Mouse (Mus musculus) left cerebral cortex, postnatal 14 days (tissue): ENCODE data around the gene Pla2g3. TPM values are rescaled to one million over a fixed set of nuclear protein-coding genes. Genes with fewer than 3 reads are reported as not detected.

ENCODE experiments used
- DNase-seq, 2 experiments: peaks; one replicate each; pipeline ENCODE4 v3.0.0; 2021 to 2022; ENCODE audit warnings: low spot score in 2 of 2, mixed read lengths in 1 of 2
- intact Hi-C: fragments of 180-260 bp; cut with DNase I; formaldehyde crosslinking; loops from one replicate; pipeline ENCODE4 v1.15.1; 2025
- total RNA-seq, 2 experiments: library from RNA; stranded (reverse); gene quantifications; 2 replicates each; pipeline ENCODE4 v1.2.3; 2021

The Pla2g3 gene
- total RNA-seq, 2 experiments from 2014 or later, result 3.6 to 7.2 TPM

- intact Hi-C loops, result no loop called here
- DNase-seq, result peak; percentile 53 to 58
Measured at GRCm38 (mm10) chr11:3483980-3484642, 4.0 kb upstream of the Pla2g3 start.

DNA sequence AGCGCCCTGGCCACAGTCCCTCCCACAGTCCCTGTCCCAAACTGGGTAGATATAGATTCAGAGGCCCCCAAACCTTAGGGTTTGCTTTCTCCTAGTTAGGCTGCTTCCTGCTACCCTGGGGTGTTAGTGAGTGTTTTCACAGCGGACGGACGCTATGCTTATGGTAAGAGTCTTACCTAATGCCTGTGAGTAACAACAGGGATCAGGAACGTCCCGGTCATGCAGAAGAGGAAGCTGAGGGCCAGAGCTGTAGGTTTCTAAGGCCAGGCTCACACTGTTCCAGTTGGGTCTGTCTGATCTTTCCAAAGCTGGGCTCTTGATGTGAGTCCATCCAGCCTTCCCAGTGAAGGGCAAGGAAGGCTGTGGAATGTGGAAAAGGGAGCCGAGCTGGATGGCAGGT lies 1.7 kb upstream of the Pla2g3 start:
- DNase-seq, result no peak
- intact Hi-C loops, result no loop called here

DNA sequence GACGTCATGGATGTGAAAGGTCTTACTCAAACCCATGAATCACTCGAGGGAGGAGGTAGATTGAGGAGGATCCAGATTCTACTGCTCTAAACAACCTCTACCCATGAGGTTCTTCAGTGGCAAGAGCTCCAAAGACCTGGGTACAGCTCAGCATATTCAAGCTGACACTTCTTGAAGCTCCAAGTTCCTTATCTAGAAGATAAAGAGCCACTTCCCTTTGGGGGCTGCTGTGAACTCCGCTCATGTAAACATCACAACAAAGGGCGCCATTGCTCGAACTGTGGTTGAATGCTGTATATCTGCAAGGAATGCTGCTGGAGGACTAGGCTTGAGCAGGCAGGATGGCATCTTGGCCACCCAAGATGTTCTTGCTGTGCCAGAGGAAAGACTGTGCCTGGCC lies 952 bp downstream of the Pla2g3 start:
- intact Hi-C loops, result no loop called here
- no peak for DNase-seq

- no peak for DNase-seq
- intact Hi-C loops, result no loop called here
Measured at GRCm38 (mm10) chr11:3492748-3493147, 4.7 kb downstream of the Pla2g3 start.

GRCm38 (mm10) chr11:3494857-3495256 lies 6.8 kb downstream of the Pla2g3 start:
- intact Hi-C loops, result no loop called here
- no peak for DNase-seq

- DNase-seq, result no peak
- intact Hi-C loops, result no loop called here
Measured at GRCm38 (mm10) chr11:3495496-3495895, 7.4 kb downstream of the Pla2g3 start.

- DNase-seq, result no peak
- intact Hi-C loops, result no loop called here
Measured at GRCm38 (mm10) chr11:3496756-3497155, 8.7 kb downstream of the Pla2g3 start.

GRCm38 (mm10) chr11:3497296-3497695 lies 9.2 kb downstream of the Pla2g3 start:
- intact Hi-C loops, result no loop called here
- no peak for DNase-seq

GRCm38 (mm10) chr11:3502057-3502456 lies 14.0 kb downstream of the Pla2g3 start:
- DNase-seq, result no peak
- intact Hi-C loops, result no loop called here

GRCm38 (mm10) chr11:3502459-3503072 lies 14.5 kb downstream of the Pla2g3 start:
- DNase-seq, result no peak
- intact Hi-C loops, result no loop called here

- DNase-seq, result no peak
- intact Hi-C loops, result no loop called here
Measured at GRCm38 (mm10) chr11:3503755-3504693, 15.9 kb downstream of the Pla2g3 start.

DNA sequence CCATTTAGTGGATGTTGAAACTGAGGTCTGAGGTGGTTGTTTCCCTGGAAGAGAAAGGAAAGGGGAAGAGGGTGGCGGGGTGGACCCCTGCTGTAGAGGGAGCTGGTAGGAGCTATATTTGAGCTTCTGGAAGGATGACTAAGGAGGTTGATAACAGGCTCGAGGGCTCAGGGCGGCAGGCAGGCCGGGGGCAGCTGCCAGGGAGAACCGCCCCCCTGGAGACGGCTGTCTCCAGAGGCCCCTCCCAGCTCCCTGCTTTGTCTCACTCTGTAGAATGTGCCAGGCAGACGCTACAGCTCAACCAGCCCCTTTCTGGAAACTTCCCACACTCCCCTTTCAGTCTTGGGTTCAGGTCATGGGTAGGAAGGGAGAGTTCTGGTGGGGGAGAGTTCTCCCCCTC lies 20.1 kb downstream of the Pla2g3 start:
- intact Hi-C loops, result no loop called here
- no peak for DNase-seq

GRCm38 (mm10) chr11:3509181-3510085 lies 21.3 kb downstream of the Pla2g3 start:
- no peak for DNase-seq
- intact Hi-C loops, result no loop called here

- DNase-seq, result no peak
- intact Hi-C loops, result no loop called here
Measured at GRCm38 (mm10) chr11:3510321-3510720, 22.2 kb downstream of the Pla2g3 start.

DNA sequence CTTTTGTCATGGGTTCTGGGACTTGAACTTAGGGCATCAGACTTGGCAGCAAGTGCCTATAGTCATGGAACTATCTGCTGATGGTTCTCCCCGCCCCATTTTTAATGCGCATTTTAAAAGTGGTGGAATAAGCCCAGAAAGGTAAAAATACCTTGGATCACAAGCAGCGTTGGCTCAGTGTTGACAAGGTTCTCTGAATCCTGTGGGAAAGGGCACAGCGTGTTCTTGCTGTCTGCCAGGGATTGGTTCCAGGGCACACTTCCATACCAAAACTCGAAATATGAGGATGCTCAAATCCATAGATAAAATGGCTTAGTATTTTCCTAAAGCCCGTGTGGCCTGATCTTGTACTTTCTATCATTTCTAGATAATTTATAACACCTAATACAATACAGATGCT lies 25.2 kb downstream of the Pla2g3 start:
- intact Hi-C loops, result no loop called here

DNA sequence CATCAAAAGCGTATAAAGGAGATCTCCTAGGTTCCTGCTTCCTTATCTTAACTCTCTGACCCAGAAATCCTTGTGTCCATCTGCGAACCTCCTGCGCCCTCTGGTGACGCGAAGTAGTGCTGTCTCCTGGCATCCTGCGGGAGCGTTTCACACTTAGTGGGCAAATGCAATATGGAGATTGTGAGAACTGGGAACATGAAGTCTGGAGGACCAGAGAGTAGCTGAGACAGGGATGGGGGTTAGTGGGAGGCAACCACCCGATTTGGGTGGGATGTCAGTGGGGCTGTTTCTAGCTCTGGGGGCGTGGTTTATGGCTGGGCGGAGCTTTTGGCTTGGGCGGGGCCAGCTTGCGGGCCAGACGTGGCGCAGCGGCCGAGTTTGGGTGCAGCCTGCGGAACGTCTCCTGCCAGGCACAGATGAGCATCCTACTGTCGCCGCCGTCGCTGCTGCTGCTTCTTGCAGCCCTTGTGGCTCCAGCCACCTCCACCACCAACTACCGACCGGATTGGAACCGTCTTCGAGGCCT lies 26.5 kb downstream of the Pla2g3 start, which contains the start of gene Selenom:
TSS of gene Selenom (plus strand) at position 156 of the 526 bp plus-strand sequence.
- intact Hi-C loops, result loop anchor here (1.0 to 5.0 kb wide), 2 partner anchors 42 to 127 kb away; no protein-coding TSS in a partner anchor
- peak; percentile 90 to 93 for DNase-seq

More for the DNA sequence above, 25.2 kb downstream of the Pla2g3 start:
- no peak for DNase-seq

- no peak for DNase-seq
- intact Hi-C loops, result loop anchor here (5.0 kb wide), 1 partner anchor 128 kb away; no protein-coding TSS in a partner anchor
Measured at GRCm38 (mm10) chr11:3515216-3515615, 27.1 kb downstream of the Pla2g3 start.

- intact Hi-C loops, result loop anchor here (5.0 kb wide), 1 partner anchor 128 kb away; no protein-coding TSS in a partner anchor
- DNase-seq, result no peak
Measured at GRCm38 (mm10) chr11:3515637-3516036, 27.6 kb downstream of the Pla2g3 start.

GRCm38 (mm10) chr11:3516121-3516520 lies 28.0 kb downstream of the Pla2g3 start:
- intact Hi-C loops, result loop anchor here (5.0 kb wide), 1 partner anchor 129 kb away; no protein-coding TSS in a partner anchor
- DNase-seq, result no peak
